In genomic region chr7:81212697-81213346, GRCm38 (mm10) we compare ENCODE assay signal across 9 mouse cellular contexts. TPM values are rescaled to one million over a fixed set of nuclear protein-coding genes. Genes with fewer than 3 reads are reported as not detected.
A peak's percentile ranks its signal among the peaks of the same experiment; 100 is the strongest.
DNase-seq lines count a peak whose midpoint lies in the region; ATAC-seq and TF ChIP-seq lines count a peak whose summit lies in the region.
"Had no signal": no experiment of that assay in that cellular context is flagged by ENCODE, and none has a peak within 500 bp of the region (broad histone marks: within the 10 kb centered on the region; RNA-seq: fewer than 3 reads in every experiment).

No protein-coding gene starts in this region.

- ATAC-seq in forebrain, embryonic 13.5 days = peak; percentile 86
- ATAC-seq in heart, postnatal 0 days (ENCODE audit: insufficient read depth, low read depth) = peak; percentile 93
- ATAC-seq in liver, embryonic 13.5 days (ENCODE audit: low read depth) = peak; percentile 82

- peak; percentile 90 for DNase-seq in heart, postnatal 0 days (ENCODE audit: low spot score)
- peak; percentile 98 for DNase-seq in kidney, postnatal 36 days
- DNase-seq in liver, embryonic 13.5 days = peak; percentile 76
- DNase-seq in naive thymus-derived CD4-positive, alpha-beta T cell, adult 2 months (ENCODE audit: low read depth) = peak; percentile 93
- peak; percentile 90 to 96 for DNase-seq in spleen, postnatal 4 days (ENCODE audit: low spot score in 2 of 2)

- peak overlapping the region; percentile 43 for H3K9ac ChIP-seq in forebrain, embryonic 13.5 days
- peak overlapping the region; percentile 67 for H3K9ac ChIP-seq in heart, postnatal 0 days (replicated peaks; ENCODE audit: low read depth, low read length)
- peak overlapping the region; percentile 47 for H3K9ac ChIP-seq in liver, embryonic 13.5 days

- peaks cover 10% of the 10 kb centered on the region for H3K27me3 ChIP-seq in C2C12 (ENCODE audit: control insufficient read depth, insufficient read depth, insufficient read length)
- peaks cover 78% of the 10 kb centered on the region for H3K27me3 ChIP-seq in forebrain, embryonic 13.5 days
- 0 out of 2 replicates have a peak, but pooled peaks cover 2% of the 10 kb centered on the region for H3K27me3 ChIP-seq in heart, postnatal 0 days (ENCODE audit: control insufficient read depth, insufficient read depth, low read length)
- H3K27me3 ChIP-seq in liver, embryonic 13.5 days = peaks cover 78% of the 10 kb centered on the region

- H3K79me3 ChIP-seq in C2C12 (ENCODE audit: low read depth) = no peaks in the 10 kb centered on the region

- peaks cover 4% of the 10 kb centered on the region for H3K4me1 ChIP-seq in brown adipose tissue, adult 24 weeks (ENCODE audit: control insufficient read depth, insufficient read depth, insufficient read length, low read length)
- peaks cover 23% of the 10 kb centered on the region for H3K4me1 ChIP-seq in forebrain, embryonic 13.5 days
- peaks cover 5% of the 10 kb centered on the region; the same call in 1 of the 2 replicates for H3K4me1 ChIP-seq in heart, postnatal 0 days (ENCODE audit: control insufficient read depth, insufficient read depth)
- peaks cover 23% of the 10 kb centered on the region for H3K4me1 ChIP-seq in liver, embryonic 13.5 days (replicated peaks)

- no peaks in the 10 kb centered on the region for H3K79me2 ChIP-seq in C2C12 (ENCODE audit: control insufficient read depth, insufficient read depth)

- H3K36me3 ChIP-seq in C2C12 (ENCODE audit: control insufficient read depth, insufficient read depth) = no peaks in the 10 kb centered on the region
- H3K36me3 ChIP-seq in forebrain, embryonic 13.5 days (ENCODE audit: poor library complexity, severe bottlenecking) = no peaks in the 10 kb centered on the region
- H3K36me3 ChIP-seq in heart, postnatal 0 days (replicated peaks; ENCODE audit: control insufficient read depth, insufficient read depth, low read length) = no peaks in the 10 kb centered on the region
- H3K36me3 ChIP-seq in liver, embryonic 13.5 days = no peaks in the 10 kb centered on the region
- H3K36me3 ChIP-seq: G1E had no signal

- TF ChIP-seq EP300 in heart, postnatal 0 days (IDR thresholded peaks at IDR 0.05; ENCODE audit: low read depth) = no peak

- H3K4me2 ChIP-seq in forebrain, embryonic 13.5 days = peak overlapping the region; percentile 64
- peak overlapping the region; percentile 58 for H3K4me2 ChIP-seq in heart, postnatal 0 days (ENCODE audit: low read depth, low read length)
- peak overlapping the region; percentile 69 for H3K4me2 ChIP-seq in liver, embryonic 13.5 days

- WGBS in forebrain, embryonic 13.5 days = under 1% methylated on average over 37 of the region's 57 CpGs
- under 1% methylated on average over 57 of the region's 57 CpGs for WGBS in heart, postnatal 0 days
- under 1% methylated on average over 50 of the region's 57 CpGs for WGBS in liver, embryonic 13.5 days (ENCODE audit: insufficient replicate concordance)

- H3ac ChIP-seq in C2C12 (ENCODE audit: control insufficient read depth, insufficient read length, low read depth) = no peak overlapping the region

- peak overlapping the region; percentile 21 for H3K4me3 ChIP-seq in C2C12 (ENCODE audit: insufficient read depth, poor library complexity, severe bottlenecking)
- peak overlapping the region; percentile 71 for H3K4me3 ChIP-seq in brown adipose tissue, adult 24 weeks (ENCODE audit: insufficient read depth, low read depth, low read length)
- peak overlapping the region; percentile 42 for H3K4me3 ChIP-seq in forebrain, embryonic 13.5 days
- peak overlapping the region; percentile 64 for H3K4me3 ChIP-seq in heart, postnatal 0 days (ENCODE audit: low read depth, low read length)
- peak overlapping the region; percentile 58 for H3K4me3 ChIP-seq in liver, embryonic 13.5 days (replicated peaks)

- H3K9me3 ChIP-seq in forebrain, embryonic 13.5 days (replicated peaks) = no peaks in the 10 kb centered on the region
- no peaks in the 10 kb centered on the region for H3K9me3 ChIP-seq in heart, postnatal 0 days (replicated peaks; ENCODE audit: control insufficient read depth, low read length)
- H3K9me3 ChIP-seq in liver, embryonic 13.5 days (replicated peaks) = no peaks in the 10 kb centered on the region

- TF ChIP-seq CTCF in C2C12 (IDR thresholded peaks at IDR 0.05; ENCODE audit: control insufficient read depth, insufficient read depth, insufficient read length) = peak; percentile 2
- TF ChIP-seq CTCF in heart, postnatal 0 days (IDR thresholded peaks at IDR 0.05; ENCODE audit: low read depth) = peak; percentile 32

- peak overlapping the region; percentile 96 for H3K27ac ChIP-seq in brown adipose tissue, adult 24 weeks (replicated peaks; ENCODE audit: low read depth, low read length)
- no peak overlapping the region for H3K27ac ChIP-seq in forebrain, embryonic 13.5 days
- H3K27ac ChIP-seq in heart, postnatal 0 days (ENCODE audit: low read depth) = peak overlapping the region; percentile 82
- H3K27ac ChIP-seq in liver, embryonic 13.5 days = peak overlapping the region; percentile 59; the same call in 1 of the 2 replicates

TF ChIP-seq in C2C12, 6 proteins besides CTCF, POLR2A, EP300 and RAD21:
- TF ChIP-seq MYOD1 (IDR thresholded peaks at IDR 0.05; ENCODE audit: control insufficient read depth, insufficient read length, low read depth) = no peak
- no peak for TF ChIP-seq CEBPB (IDR thresholded peaks at IDR 0.05; ENCODE audit: low read depth)
TF ChIP-seq in C2C12: peak in this region for 0.

RNA-seq across cellular contexts. Expression of gene Pde8a, which starts 0.6 kb away (rescaled TPM):
- 2.1 TPM for polyA plus RNA-seq in C2C12 (2012; fragmentation: generic; extraction: Trizol)
- 24.0 and 39.6 TPM in 2 replicates for polyA plus RNA-seq in brown adipose tissue, adult 24 weeks (2012; ENCODE audit: insufficient read depth, insufficient read length, missing spikeins)
- 1.5 and 1.9 TPM in 2 replicates for polyA plus RNA-seq in forebrain, embryonic 13.5 days (2015; fragmentation: Nextera tagmentation; extraction: Ambion mirVana)
- total RNA-seq in heart, postnatal 0 days (2014; rRNA removed; ENCODE audit: low replicate concordance) = 6.9 and 9.6 TPM in 2 replicates
- 4.2 and 4.5 TPM in 2 replicates for polyA plus RNA-seq in heart, postnatal 0 days (2015; fragmentation: Nextera tagmentation; extraction: Ambion mirVana)
- polyA plus RNA-seq in liver, embryonic 13.5 days (2015; fragmentation: Nextera tagmentation; extraction: Ambion mirVana) = 1.2 and 1.4 TPM in 2 replicates
- polyA plus RNA-seq: G1E had no signal

Comparison
In these comparisons a context has a peak if more than half of its experiments do, and no peak if none do; other contexts are left out.
1. H3K4me3 ChIP-seq: peak in every context shown above with its lines; median percentile 71 in brown adipose tissue, adult 24 weeks; 64 in heart, postnatal 0 days; 58 in liver, embryonic 13.5 days; 42 in forebrain, embryonic 13.5 days; 21 in C2C12.